Mouse (Mus musculus) thymus, postnatal 0 days (tissue): ENCODE measurements around the gene Fyn. TPM values are rescaled to one million over a fixed set of nuclear protein-coding genes. Genes with fewer than 3 reads are reported as not detected.

Source experiments
- DNase-seq: peaks from one replicate; pipeline ENCODE4 v3.0.0-alpha.2; 2015; ENCODE audit warnings: low spot score
- polyA plus RNA-seq: library from polyadenylated mRNA; unstranded; fragments of >200 nt; fragmentation: Nextera tagmentation; extraction: Ambion mirVana; gene quantifications from 2 replicates; pipeline ENCODE4 v1.2.1, GENCODE M21; 2015

Gene Fyn
- polyA plus RNA-seq, 1 experiment from 2014 or later: 36.3 TPM

DNA sequence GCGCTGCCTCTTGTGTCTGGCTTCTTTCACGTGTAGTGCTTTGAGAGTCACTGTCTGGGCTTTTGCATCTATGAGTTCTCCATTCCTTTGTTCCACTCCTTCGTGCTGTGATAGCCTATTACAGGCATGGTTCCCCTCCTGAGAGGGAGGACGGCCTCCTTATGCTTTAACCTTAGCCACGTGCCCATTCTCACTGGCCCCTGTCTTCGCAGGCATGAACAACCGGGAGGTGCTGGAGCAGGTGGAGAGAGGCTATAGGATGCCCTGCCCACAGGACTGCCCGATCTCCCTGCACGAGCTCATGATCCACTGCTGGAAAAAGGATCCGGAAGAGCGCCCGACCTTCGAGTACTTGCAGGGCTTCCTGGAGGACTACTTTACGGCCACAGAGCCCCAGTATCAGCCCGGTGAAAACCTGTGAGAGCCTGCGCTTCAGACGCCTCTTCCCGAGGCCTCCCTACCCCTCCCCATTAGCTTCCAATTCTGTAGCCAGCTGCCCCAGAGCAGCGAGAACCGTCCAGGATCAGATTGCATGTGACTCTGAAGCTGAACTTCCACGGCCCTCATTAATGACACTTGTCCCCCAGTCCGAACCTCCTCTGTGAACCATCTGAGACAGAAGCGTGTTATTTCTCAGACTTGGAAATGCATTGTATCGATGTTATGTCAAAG is 195.0 kb downstream of the Fyn start:
- DNase-seq: no peak

- no peak for DNase-seq
Observed at GRCm38 (mm10) chr10:39566901-39567300, 198.2 kb downstream of the Fyn start.

GRCm38 (mm10) chr10:39568991-39569390 is 200.3 kb downstream of the Fyn start:
- no peak for DNase-seq

DNA sequence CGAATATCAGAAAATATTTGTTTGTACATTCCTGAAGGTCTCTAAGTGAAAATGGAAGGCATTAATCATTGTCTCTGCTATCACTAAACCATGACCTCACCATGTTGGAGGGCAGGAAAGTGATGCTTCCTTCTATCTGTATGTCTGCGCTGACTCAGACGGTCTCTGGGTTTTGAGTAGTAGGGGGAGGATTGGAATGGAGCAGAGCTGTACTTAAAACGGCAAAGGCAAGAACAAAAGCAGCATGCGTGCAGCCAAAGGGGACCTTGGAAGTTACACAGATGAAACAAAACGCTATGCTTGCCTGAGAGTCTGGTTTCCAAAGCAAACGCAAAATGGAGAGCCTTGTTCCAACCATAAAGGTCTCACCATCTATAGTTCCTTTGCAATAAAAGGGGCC is 202.4 kb downstream of the Fyn start:
- no peak for DNase-seq

DNA sequence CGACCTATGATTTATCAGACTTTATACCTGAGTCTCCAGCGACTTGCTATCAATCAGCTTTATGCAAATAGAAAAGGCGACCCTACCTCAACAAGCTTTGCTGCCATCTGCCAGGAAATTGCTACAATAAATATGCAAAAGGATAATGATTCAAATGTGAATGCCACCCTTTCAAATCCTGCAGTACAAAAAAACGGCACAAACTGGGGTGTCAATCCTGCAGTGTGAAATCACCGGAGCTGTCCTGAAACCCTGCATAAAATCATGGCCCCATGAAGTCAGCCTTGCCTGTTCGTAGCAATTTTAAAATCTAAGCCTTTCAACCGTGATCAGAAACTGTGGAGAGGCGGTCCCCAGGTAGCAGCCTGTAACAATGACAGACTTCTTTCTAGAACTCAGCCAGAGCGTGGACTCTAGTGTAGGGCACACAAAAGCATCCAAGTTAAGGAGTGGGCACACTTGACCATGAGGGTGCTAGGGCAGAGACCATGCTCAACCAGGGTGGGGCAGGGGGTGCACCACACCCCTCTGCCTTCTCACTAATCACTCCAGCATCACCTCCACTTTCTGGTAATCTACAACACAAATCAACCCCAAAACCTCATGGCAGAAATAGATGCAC is 203.5 kb downstream of the Fyn start:
- DNase-seq: no peak

- peak; percentile 21 for DNase-seq
Observed at GRCm38 (mm10) chr10:39572672-39573051, 204.0 kb downstream of the Fyn start.

- DNase-seq: no peak
Observed at GRCm38 (mm10) chr10:39576466-39576865, 207.8 kb downstream of the Fyn start.

DNA sequence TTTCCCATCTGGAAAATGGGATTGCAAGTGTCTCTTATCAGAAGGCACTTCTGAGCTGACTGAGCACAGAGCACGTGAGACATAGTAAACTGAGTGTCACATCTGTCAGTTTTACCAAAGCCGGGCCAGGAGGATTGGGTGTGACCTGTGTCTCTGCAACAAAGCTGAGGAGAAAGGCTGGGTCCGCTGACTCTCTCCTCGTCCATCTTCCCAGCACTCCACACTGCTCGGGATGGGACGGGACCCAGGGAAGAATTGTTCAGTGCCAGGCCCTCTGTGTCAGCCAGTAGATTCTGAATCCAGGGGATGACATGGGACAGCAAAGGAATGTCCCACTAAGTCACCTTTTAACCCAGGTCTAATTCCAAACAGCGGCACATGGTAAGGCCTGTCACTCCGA is 211.8 kb downstream of the Fyn start:
- DNase-seq: no peak

DNA sequence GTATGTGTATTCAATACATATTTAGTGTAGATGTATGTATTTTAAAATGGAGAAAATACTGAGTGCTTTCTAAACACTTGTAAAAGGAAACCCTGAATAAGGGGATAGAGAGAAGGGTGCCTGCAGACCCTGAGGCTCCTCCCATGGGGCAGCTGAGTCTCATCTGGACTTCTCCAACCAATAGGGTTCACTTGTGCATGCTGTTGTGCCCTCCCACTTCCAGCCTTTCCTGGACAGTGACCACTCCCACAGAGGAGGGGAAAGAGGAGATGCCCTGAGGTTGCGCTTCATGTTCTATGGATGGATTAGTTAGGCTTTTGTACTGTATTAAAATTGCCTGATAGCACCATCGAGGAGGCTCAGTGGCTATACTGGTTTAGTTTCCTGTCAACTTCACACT is 213.7 kb downstream of the Fyn start:
- DNase-seq: no peak

DNA sequence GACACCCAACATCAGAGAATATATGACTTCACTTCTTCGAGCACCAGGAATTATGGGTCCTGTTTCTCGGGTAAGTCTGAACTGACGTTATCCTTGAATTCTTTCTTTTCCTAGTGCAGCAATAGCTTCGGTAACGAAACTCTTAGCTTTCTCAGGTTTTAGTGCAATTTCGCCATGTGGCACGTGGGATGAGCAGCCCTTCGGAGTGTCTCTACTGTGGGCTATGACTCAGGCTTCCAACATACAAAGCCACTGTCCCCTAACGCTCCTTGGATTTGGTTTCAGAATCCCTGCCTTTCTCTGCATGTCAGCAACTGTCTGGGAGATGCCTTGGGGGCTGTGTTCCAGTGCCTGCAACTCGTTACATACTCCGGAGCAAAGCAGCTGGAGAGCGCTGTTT is 215.1 kb downstream of the Fyn start:
- no peak for DNase-seq

DNA sequence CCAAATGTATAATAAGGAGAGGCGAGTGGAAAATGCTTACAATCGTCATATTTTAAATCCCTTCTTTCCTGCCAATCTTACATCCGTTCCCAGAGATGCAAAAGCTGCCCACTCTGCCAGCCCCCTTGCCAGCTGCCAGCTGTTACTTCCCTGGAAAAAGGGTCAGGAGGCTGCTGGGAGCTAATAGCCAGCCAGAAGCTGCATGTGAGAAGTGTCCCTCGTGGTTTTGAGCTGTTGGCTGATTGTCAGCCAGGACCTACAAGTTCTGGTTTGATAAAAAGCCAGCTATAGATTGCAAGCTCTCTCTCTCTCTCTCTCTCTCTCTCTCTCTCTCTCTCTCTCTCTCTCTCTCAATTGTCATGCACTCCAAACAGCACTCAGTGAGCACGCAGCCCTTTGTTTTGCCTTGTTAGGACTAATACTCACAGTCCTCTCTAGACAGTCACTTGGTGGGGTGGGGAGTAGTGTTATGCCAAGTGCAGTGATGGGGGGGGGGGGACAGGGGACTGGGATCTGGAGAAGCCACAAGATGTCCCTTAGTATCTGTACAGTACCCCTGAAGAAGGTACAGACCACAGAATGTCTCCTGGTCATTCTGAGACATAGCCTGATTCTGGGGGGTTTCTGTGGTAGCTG is 218.8 kb downstream of the Fyn start:
- no peak for DNase-seq

- no peak for DNase-seq
Observed at GRCm38 (mm10) chr10:39587973-39588746, 219.5 kb downstream of the Fyn start.

- no peak for DNase-seq
Observed at GRCm38 (mm10) chr10:39589765-39590546, 221.3 kb downstream of the Fyn start.

- DNase-seq: no peak
Observed at GRCm38 (mm10) chr10:39590629-39591028, 222.0 kb downstream of the Fyn start.

GRCm38 (mm10) chr10:39592501-39592900 is 223.8 kb downstream of the Fyn start:
- no peak for DNase-seq

GRCm38 (mm10) chr10:39594716-39595115 is 226.1 kb downstream of the Fyn start:
- DNase-seq: no peak

GRCm38 (mm10) chr10:39595862-39596261 is 227.2 kb downstream of the Fyn start:
- no peak for DNase-seq

GRCm38 (mm10) chr10:39597116-39597791 is 228.6 kb downstream of the Fyn start:
- DNase-seq: no peak

GRCm38 (mm10) chr10:39597792-39598183 is 229.1 kb downstream of the Fyn start:
- DNase-seq: no peak

DNA sequence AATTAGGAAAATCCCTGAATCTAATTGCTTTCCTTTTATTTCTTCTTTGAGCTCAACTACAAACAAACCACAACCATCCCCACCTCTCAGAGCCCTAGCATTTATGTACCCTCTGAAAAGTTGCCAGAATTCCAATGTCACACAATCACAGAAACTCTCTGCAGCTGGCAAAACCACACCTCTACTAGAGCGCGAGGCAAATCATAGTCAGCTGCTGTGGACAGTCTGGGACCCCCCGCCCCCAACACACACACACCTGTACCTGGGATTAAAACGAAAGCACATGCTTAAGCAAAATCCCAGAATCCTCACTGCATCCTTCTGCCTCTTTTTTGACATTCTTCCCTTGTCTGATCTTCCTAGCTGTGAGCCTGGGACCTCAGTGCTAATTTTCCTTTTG is 230.9 kb downstream of the Fyn start:
- DNase-seq: no peak

- DNase-seq: no peak
Observed at GRCm38 (mm10) chr10:39600115-39600514, 231.5 kb downstream of the Fyn start.
